Mouse (Mus musculus) C2C12 (cell line): ENCODE data around the gene Ttc30a1.

ENCODE experiments used
- CTCF ChIP-seq: IDR thresholded peaks from one replicate; pipeline ENCODE4 v1.5.1; 2011; ENCODE audit not compliant: control insufficient read depth, insufficient read depth, insufficient read length
- MAX ChIP-seq: IDR thresholded peaks from one replicate; pipeline ENCODE4 v1.6.1; 2011; ENCODE audit warnings: mild to moderate bottlenecking, control low read depth
- MYOD1 ChIP-seq: IDR thresholded peaks from one replicate; pipeline ENCODE4 v1.6.1; 2011; ENCODE audit warnings: low read depth; ENCODE audit not compliant: control insufficient read depth, insufficient read length
- MYOG ChIP-seq: IDR thresholded peaks from one replicate; pipeline ENCODE4 v1.6.1; 2011; ENCODE audit not compliant: control insufficient read depth, insufficient read length; ENCODE audit errors: extremely low read depth

- no peak for TF ChIP-seq MAX
- no peak for TF ChIP-seq CTCF
- no peak for TF ChIP-seq MYOD1
- TF ChIP-seq MYOG: no peak
These were observed 6.0 kb upstream of the Ttc30a1 start for GRCm38 (mm10) chr2:75987739-75988138.
